Mouse (Mus musculus): ENCODE results near the gene Dpp7. TPM values are rescaled to one million over a fixed set of nuclear protein-coding genes. Genes with fewer than 3 reads are reported as not detected.

Dpp7 gene
- polyA plus RNA-seq, 1 experiment: not detected

DNA sequence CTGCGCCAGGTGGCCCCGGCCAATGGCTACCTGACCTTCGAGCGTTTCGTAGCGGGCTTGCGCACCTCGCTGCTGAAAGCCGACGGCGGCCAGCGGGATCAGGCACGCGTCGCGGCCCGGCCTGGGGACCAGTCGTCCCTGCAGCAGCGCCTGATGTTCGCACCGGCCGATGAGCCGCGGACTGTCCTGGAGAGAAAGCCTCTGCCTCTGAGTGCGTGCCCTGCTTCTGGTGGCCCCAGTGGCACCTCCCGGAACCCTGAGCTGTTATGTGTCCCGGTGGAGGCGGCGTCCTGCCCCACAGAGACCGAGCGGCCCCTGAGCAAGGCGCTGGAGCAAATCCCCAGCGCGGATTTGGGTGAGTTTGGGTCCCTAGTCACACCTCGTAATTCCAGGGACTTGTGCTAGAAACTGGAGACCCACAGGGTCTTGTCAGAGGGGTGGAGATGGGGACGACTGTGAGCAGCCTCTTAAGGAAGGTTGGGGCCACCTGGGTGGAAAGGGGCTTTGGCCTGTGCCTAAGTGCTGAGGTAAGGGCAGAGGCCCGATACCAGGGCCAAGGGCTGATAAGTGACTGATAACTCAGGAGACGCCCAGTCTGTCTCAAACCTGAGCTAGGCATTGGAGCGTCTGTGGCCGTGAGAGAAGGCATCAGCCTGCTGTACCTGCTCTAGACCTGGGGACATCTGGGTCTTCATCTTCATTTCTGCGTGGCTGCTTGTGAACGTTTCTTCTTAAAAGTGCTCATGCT, 16.7 kb upstream of the Dpp7 start:
- 4% methylated on average over 42 of the region's 42 CpGs for WGBS
- TF ChIP-seq POLR2A (IDR thresholded peaks at IDR 0.05; ENCODE audit: insufficient read depth, low read depth, low read length) (no peak), CTCF (IDR thresholded peaks at IDR 0.05; ENCODE audit: insufficient read depth, low read depth, low read length) (no peak)
- no peak overlapping the region for H3K27ac ChIP-seq (ENCODE audit: insufficient read depth, low read depth, low read length)
- H3K4me1 ChIP-seq (ENCODE audit: control insufficient read depth, insufficient read depth, low read length): peaks cover 11% of the 10 kb centered on the region
- peak overlapping the region; percentile 56 for H3K4me3 ChIP-seq (ENCODE audit: insufficient read depth, low read depth, low read length)

DNA sequence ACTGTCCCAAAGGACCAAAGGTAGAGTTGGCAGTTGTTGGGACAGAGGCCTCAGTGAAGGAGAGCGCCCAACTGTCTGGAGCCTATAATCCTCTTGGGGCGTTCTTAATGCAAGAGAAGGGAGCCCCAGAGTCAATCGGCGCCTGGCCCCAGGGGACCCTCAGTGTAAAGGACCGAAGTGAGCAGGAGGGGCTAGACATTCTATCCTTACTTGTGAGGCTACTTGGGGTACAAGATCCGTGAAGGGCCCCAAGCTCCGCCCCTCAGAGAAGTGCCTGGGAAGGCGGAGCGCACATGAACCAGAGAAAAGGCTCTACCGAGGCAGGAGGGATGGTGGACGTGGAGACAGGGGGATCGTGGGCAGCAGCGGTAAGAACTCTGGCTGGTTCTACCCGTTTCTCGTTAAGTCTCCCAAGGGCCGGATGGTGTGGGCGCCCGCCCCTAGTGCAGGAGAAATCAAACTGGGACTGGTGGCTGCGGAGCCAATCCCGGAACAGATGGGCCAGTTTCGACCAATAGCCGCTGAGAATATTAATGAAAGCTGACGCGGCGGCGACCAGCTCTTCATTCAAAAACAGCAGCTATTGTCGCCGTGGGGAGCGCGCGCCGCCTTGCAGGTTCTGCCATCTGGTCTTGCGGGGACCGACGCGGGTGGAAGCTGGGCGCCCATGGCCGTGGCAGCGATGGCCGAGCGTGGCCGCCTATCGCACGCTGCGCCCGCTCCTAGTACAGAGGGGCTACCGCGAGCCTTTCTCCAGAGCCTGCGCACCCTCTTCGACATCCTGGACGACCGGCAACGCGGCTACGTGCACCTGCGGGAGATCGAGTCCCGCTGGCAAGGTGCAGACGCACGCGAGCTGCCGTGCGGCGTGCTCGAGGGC, 15.8 kb upstream of the Dpp7 start, which contains the start of gene Sapcd2:
Gene Sapcd2, plus strand, starts transcription at position 558 of the 880 bp plus-strand sequence.
- no peak for TF ChIP-seq CTCF (IDR thresholded peaks at IDR 0.05; ENCODE audit: insufficient read depth, low read depth, low read length)
- no peak for TF ChIP-seq POLR2A (IDR thresholded peaks at IDR 0.05; ENCODE audit: insufficient read depth, low read depth, low read length)
- H3K4me1 ChIP-seq (ENCODE audit: control insufficient read depth, insufficient read depth, low read length): peaks cover 11% of the 10 kb centered on the region
- H3K27ac ChIP-seq (ENCODE audit: insufficient read depth, low read depth, low read length): no peak within 1 kb of the TSS
- H3K4me3 ChIP-seq (ENCODE audit: insufficient read depth, low read depth, low read length): peak within 1 kb of the TSS; percentile 56
- WGBS: 1% methylated on average over 65 of the region's 65 CpGs

DNA sequence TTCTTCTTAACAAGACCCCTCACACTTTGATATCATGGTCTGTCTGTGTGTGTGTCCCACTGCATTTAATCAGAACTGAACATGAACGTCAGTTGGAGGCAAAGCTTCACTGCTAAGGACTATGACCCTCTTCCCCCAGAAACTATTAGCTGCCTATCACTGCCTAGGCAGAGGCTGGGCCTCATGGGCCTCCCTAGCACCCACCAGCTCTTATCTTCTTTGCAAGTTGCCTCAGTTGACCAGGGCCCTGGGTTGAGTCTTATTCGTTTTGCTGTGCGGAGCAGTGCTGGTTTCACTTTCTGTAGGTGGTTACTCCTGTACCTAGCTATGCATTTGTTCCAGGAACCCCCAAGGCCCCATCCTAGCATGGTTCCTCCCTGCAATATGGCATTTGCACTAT, 13.8 kb upstream of the Dpp7 start:
- H3K4me3 ChIP-seq (ENCODE audit: insufficient read depth, low read depth, low read length): no peak overlapping the region
- peaks cover 18% of the 10 kb centered on the region for H3K4me1 ChIP-seq (ENCODE audit: control insufficient read depth, insufficient read depth, low read length)
- 96% methylated on average over 3 of the region's 3 CpGs for WGBS
- TF ChIP-seq POLR2A (IDR thresholded peaks at IDR 0.05; ENCODE audit: insufficient read depth, low read depth, low read length) (no peak), CTCF (IDR thresholded peaks at IDR 0.05; ENCODE audit: insufficient read depth, low read depth, low read length) (no peak)
- H3K27ac ChIP-seq (ENCODE audit: insufficient read depth, low read depth, low read length): no peak overlapping the region

DNA sequence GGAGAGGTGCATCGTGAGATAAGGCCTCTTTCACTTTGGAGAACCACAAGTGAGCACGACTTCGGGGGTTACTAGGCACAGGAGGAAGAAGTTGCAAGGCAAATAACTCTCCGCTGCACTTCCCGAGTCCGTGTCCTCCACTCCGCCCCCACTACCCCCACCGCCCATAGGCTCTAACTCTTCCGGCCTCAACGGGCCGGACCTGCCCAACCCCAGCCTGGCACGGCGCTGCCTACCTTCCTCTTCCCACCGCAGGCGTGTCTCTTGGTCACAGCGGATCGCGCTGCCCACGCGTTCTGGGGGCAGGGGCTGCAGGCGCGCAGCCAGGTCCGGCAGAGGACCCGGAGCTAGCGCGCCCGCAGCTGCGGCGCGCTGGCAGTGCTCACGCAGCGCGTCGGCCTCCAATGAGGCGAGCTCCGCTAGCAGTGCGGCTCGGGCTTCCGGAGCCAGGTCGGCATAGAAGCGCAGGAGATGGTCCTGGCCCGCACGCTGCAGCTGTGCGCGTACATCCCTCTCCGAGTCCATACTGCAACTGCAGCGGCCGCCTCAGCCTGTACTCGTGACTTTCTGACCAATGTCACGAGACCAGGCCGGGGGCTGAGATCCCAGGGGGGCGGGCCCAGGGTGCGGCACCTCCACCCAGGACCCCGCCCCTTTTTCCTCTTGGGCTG, 9.1 kb upstream of the Dpp7 start, which contains the start of gene Uap1l1:
Gene Uap1l1, minus strand, starts transcription at position 592 of the 671 bp plus-strand sequence.
- 1% methylated on average over 54 of the region's 54 CpGs for WGBS
- Histone ChIP-seq H3K4me3 (ENCODE audit: insufficient read depth, low read depth, low read length) (peak within 1 kb of the TSS; percentile 86), H3K27ac (ENCODE audit: insufficient read depth, low read depth, low read length) (0 out of 2 replicates have a peak within 1 kb of the TSS, but pooled peaks have one; percentile 18), H3K4me1 (ENCODE audit: control insufficient read depth, insufficient read depth, low read length) (peaks cover 24% of the 10 kb centered on the region)
- TF ChIP-seq CTCF (IDR thresholded peaks at IDR 0.05; ENCODE audit: insufficient read depth, low read depth, low read length): peak; percentile 24; the same call in 1 of the 2 replicates
- TF ChIP-seq POLR2A (IDR thresholded peaks at IDR 0.05; ENCODE audit: insufficient read depth, low read depth, low read length): peak; percentile 48; the same call in 1 of the 2 replicates

DNA sequence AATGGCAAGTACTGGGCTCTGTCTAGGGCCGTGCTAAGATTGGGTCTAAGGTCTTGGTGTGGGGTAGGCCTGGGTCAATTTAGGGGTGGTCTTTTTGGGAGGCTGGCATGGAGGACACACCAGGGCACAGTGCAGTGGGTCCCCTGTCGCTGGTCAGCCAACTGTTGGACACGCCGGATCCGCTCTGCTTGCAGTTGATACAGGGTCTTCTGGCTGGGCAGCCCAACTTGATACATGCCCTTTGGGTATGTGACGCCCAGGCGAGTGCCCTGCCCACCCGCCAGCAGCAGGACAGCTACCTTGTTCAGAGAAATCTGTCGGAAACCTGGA, 8.6 kb upstream of the Dpp7 start:
- WGBS: 45% methylated on average over 9 of the region's 9 CpGs
- H3K27ac ChIP-seq (ENCODE audit: insufficient read depth, low read depth, low read length): no peak overlapping the region
- H3K4me1 ChIP-seq (ENCODE audit: control insufficient read depth, insufficient read depth, low read length): peaks cover 24% of the 10 kb centered on the region
- peak overlapping the region; percentile 86 for H3K4me3 ChIP-seq (ENCODE audit: insufficient read depth, low read depth, low read length)
- TF ChIP-seq CTCF (IDR thresholded peaks at IDR 0.05; ENCODE audit: insufficient read depth, low read depth, low read length): no peak
- TF ChIP-seq POLR2A (IDR thresholded peaks at IDR 0.05; ENCODE audit: insufficient read depth, low read depth, low read length): no peak

DNA sequence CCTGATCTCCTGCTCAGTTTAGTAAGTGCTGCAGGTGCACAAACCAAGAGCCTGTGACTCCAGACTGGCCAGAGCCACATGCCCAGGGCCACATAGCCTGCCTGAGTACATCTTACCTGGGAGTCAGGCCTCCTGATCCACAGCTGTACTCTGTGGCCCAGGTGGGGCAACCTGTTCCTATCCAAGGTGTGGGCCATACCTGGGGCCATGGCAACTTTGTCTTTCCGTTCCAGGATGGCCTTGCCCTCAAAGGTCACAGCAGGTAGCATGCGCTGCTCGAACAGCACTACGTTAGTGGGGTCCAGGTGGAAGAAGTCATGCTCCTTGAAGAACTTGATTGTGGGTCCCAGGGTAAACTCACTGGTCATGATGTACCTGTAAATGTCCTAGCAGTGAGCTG, 8.2 kb upstream of the Dpp7 start:
- no peak overlapping the region for H3K4me3 ChIP-seq (ENCODE audit: insufficient read depth, low read depth, low read length)
- no peak overlapping the region for H3K27ac ChIP-seq (ENCODE audit: insufficient read depth, low read depth, low read length)
- TF ChIP-seq POLR2A (IDR thresholded peaks at IDR 0.05; ENCODE audit: insufficient read depth, low read depth, low read length) (no peak), CTCF (IDR thresholded peaks at IDR 0.05; ENCODE audit: insufficient read depth, low read depth, low read length) (no peak)
- WGBS: 94% methylated on average over 4 of the region's 4 CpGs
- peaks cover 24% of the 10 kb centered on the region for H3K4me1 ChIP-seq (ENCODE audit: control insufficient read depth, insufficient read depth, low read length)

DNA sequence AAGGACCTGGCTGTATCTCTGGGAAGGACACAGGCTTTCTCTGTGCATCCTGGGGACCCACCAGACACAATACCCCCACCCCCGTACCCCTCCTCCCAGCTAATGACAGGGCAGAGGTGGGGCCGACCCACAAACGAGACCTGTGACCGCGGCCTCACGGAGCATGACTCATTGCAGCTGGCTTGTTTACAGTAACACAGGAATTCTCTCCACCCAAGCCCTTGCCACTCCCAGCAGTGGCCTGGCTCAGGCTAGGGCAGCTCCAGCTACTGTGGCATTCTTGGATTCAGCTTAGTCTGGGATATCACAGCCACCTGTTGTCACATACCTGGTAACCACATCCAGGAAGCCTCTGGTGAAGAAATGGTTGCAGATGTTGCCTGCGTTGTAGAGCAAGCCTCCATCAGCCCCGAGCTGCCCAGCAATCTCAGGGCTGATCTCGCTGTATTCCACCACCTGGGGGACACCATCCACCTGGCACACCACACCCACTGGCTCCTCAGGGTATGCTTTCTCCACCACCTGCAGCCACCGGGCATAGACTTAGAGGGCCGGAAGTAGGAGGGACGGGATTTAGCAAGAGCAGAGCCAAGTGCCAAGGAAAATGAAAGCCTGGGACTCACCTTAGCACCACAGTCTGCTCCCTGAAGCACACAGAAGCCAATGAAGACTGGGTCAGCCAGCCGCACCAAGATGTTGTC, 7.5 kb upstream of the Dpp7 start:
- WGBS: 69% methylated on average over 13 of the region's 13 CpGs
- Histone ChIP-seq H3K27ac (ENCODE audit: insufficient read depth, low read depth, low read length) (no peak overlapping the region), H3K4me3 (ENCODE audit: insufficient read depth, low read depth, low read length) (no peak overlapping the region), H3K4me1 (ENCODE audit: control insufficient read depth, insufficient read depth, low read length) (peaks cover 24% of the 10 kb centered on the region)
- no peak for TF ChIP-seq POLR2A (IDR thresholded peaks at IDR 0.05; ENCODE audit: insufficient read depth, low read depth, low read length)
- TF ChIP-seq CTCF (IDR thresholded peaks at IDR 0.05; ENCODE audit: insufficient read depth, low read depth, low read length): no peak

DNA sequence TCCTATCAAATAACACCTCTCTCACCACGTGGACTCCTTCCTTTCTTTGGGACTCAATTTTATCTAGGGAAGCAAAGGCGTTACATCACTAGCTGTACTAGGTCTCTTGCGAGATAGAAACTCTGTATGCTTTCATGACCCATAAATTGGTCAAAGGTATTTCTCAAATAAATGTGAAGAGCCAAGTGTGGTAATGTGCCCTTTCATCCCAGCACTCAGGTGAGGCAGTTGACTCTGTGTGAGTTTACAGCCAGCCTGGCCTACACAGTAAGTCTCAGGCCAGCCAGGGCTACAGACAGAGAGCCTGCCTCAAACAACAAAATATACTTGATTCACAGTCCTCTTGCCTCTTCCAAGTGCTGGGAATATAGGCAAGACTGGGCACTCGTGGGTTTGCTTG, 3.7 kb upstream of the Dpp7 start:
- 78% methylated on average over 4 of the region's 4 CpGs for WGBS
- no peak overlapping the region for H3K4me3 ChIP-seq (ENCODE audit: insufficient read depth, low read depth, low read length)
- no peak for TF ChIP-seq POLR2A (IDR thresholded peaks at IDR 0.05; ENCODE audit: insufficient read depth, low read depth, low read length)
- TF ChIP-seq CTCF (IDR thresholded peaks at IDR 0.05; ENCODE audit: insufficient read depth, low read depth, low read length): no peak
- H3K27ac ChIP-seq (ENCODE audit: insufficient read depth, low read depth, low read length): no peak overlapping the region
- H3K4me1 ChIP-seq (ENCODE audit: control insufficient read depth, insufficient read depth, low read length): peaks cover 34% of the 10 kb centered on the region
